10 mouse cellular contexts compared by ENCODE assay signal in the genomic region with DNA sequence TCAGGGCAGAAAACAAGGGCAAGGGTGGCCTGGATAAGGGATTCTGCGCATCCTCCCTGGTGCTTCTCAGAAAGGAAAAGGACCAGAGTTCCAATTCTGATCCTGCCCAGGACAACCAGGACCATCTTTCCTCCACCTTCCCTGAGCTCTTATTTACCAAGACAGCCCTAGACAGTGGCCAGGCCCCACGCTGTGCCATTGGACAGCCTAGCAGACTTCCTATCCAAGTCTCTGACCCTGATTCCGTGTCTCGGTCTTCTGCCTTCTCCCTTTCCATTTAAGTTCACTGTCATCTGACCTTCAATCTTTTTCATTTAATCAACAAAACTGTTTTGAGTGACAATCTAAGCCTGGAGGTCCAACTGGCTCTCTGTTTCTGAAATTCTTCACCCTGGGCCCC. TPM values are rescaled to one million over a fixed set of nuclear protein-coding genes. Genes with fewer than 3 reads are reported as not detected.
A peak's percentile ranks its signal among the peaks of the same experiment; 100 is the strongest.
DNase-seq lines count a peak whose midpoint lies in the region; ATAC-seq lines count a peak whose summit lies in the region.
"Had no signal": no experiment of that assay in that cellular context is flagged by ENCODE, and none has a peak within 500 bp of the region (broad histone marks: within the 10 kb centered on the region; RNA-seq: fewer than 3 reads in every experiment).

No protein-coding gene starts in this region.

- H3K36me3 ChIP-seq in heart, embryonic 12.5 days, result peaks cover 11% of the 10 kb centered on the region
- H3K36me3 ChIP-seq in neural tube, embryonic 12.5 days, result peaks cover 18% of the 10 kb centered on the region
- H3K36me3 ChIP-seq in limb, embryonic 13.5 days, result peaks cover 56% of the 10 kb centered on the region

- 74% methylated on average over 4 of the region's 4 CpGs for WGBS in heart, embryonic 12.5 days
- 90% methylated on average over 4 of the region's 4 CpGs for WGBS in neural tube, embryonic 12.5 days
- 86% methylated on average over 4 of the region's 4 CpGs for WGBS in limb, embryonic 13.5 days

- no peak overlapping the region for H3K27ac ChIP-seq in heart, embryonic 12.5 days (ENCODE audit: poor library complexity, severe bottlenecking)
- H3K27ac ChIP-seq in neural tube, embryonic 12.5 days, result no peak overlapping the region
- H3K27ac ChIP-seq in limb, embryonic 13.5 days, result peak overlapping the region; percentile 72; the same call in 1 of the 2 replicates

- H3K4me1 ChIP-seq in heart, embryonic 12.5 days (replicated peaks), result peaks cover 51% of the 10 kb centered on the region
- peaks cover 42% of the 10 kb centered on the region for H3K4me1 ChIP-seq in neural tube, embryonic 12.5 days
- peaks cover 52% of the 10 kb centered on the region for H3K4me1 ChIP-seq in limb, embryonic 13.5 days

- no peaks in the 10 kb centered on the region for H3K9me3 ChIP-seq in heart, embryonic 12.5 days (replicated peaks)
- H3K9me3 ChIP-seq in neural tube, embryonic 12.5 days, result no peaks in the 10 kb centered on the region
- no peaks in the 10 kb centered on the region for H3K9me3 ChIP-seq in limb, embryonic 13.5 days

- no peak overlapping the region for H3K4me2 ChIP-seq in heart, embryonic 12.5 days
- peak overlapping the region; percentile 44 for H3K4me2 ChIP-seq in neural tube, embryonic 12.5 days (replicated peaks)
- peak overlapping the region; percentile 59 for H3K4me2 ChIP-seq in limb, embryonic 13.5 days (replicated peaks)

- no peak overlapping the region for H3K4me3 ChIP-seq in heart, embryonic 12.5 days
- H3K4me3 ChIP-seq in neural tube, embryonic 12.5 days, result no peak overlapping the region
- no peak overlapping the region for H3K4me3 ChIP-seq in limb, embryonic 13.5 days

- DNase-seq in heart, adult 11 months, result no peak
- no peak for DNase-seq in neural tube, embryonic 10.5 days (ENCODE audit: extremely low spot score, low spot score)
- DNase-seq in urinary bladder, postnatal 14 days (ENCODE audit: low spot score), result no peak
- DNase-seq in layer of hippocampus, postnatal 36 days, result no peak
- no peak for DNase-seq in B cell, adult 2 months
- DNase-seq: thymus, postnatal 25 days had no signal

- no peak for ATAC-seq in heart, embryonic 12.5 days (ENCODE audit: insufficient number of reproducible peaks, low FRiP score)
- no peak for ATAC-seq in neural tube, embryonic 12.5 days (ENCODE audit: low FRiP score, low read depth)
- no peak for ATAC-seq in limb, embryonic 13.5 days (ENCODE audit: low FRiP score, low read depth)

- H3K9ac ChIP-seq in heart, embryonic 12.5 days, result 0 out of 2 replicates have a peak overlapping the region, but pooled peaks have one; percentile 2
- no peak overlapping the region for H3K9ac ChIP-seq in neural tube, embryonic 12.5 days
- no peak overlapping the region for H3K9ac ChIP-seq in limb, embryonic 13.5 days

- H3K27me3 ChIP-seq in heart, embryonic 12.5 days (replicated peaks), result no peaks in the 10 kb centered on the region
- no peaks in the 10 kb centered on the region for H3K27me3 ChIP-seq in neural tube, embryonic 12.5 days (replicated peaks)
- H3K27me3 ChIP-seq in limb, embryonic 13.5 days, result no peaks in the 10 kb centered on the region

RNA-seq across cellular contexts. Expression of gene C1qtnf5, which starts 0.4 kb away (rescaled TPM):
- polyA plus RNA-seq in heart, embryonic 12.5 days (2016; fragmentation: Nextera tagmentation; extraction: Ambion mirVana), result 0.67 and 1.1 TPM in 2 replicates
- polyA plus RNA-seq in neural tube, embryonic 12.5 days (2016; fragmentation: Nextera tagmentation; extraction: Ambion mirVana), result 0.43 and 0.74 TPM in 2 replicates
- 2.6 and 3.4 TPM in 2 replicates for polyA plus RNA-seq in limb, embryonic 13.5 days (2015; fragmentation: Nextera tagmentation; extraction: Ambion mirVana)
- total RNA-seq in layer of hippocampus, postnatal 36 days (2021), result 10 to 100 TPM; 17.0 to 17.6 TPM

RNA-seq across cellular contexts. Expression of gene Mfrp, which starts 5.1 kb away (rescaled TPM):
- polyA plus RNA-seq in heart, embryonic 12.5 days (2016; fragmentation: Nextera tagmentation; extraction: Ambion mirVana), result not detected in 2 replicates
- polyA plus RNA-seq in neural tube, embryonic 12.5 days (2016; fragmentation: Nextera tagmentation; extraction: Ambion mirVana), result 0.18 TPM in 1 of 2 replicates, not detected in the other
- 0.13 and 0.17 TPM in 2 replicates for polyA plus RNA-seq in limb, embryonic 13.5 days (2015; fragmentation: Nextera tagmentation; extraction: Ambion mirVana)
- total RNA-seq in layer of hippocampus, postnatal 36 days (2021), result 1 to 10 TPM in 1 of 2 experiments, under 1 TPM in 1; 0.17 to 2.5 TPM

RNA-seq across cellular contexts. Expression of gene Gm49380, which starts 6.7 kb away (rescaled TPM):
- 0.20 TPM in 1 of 2 replicates, not detected in the other for polyA plus RNA-seq in heart, embryonic 12.5 days (2016; fragmentation: Nextera tagmentation; extraction: Ambion mirVana)
- 0.18 and 0.51 TPM in 2 replicates for polyA plus RNA-seq in neural tube, embryonic 12.5 days (2016; fragmentation: Nextera tagmentation; extraction: Ambion mirVana)
- polyA plus RNA-seq in limb, embryonic 13.5 days (2015; fragmentation: Nextera tagmentation; extraction: Ambion mirVana), result 0.09 and 0.10 TPM in 2 replicates
- under 1 TPM; 0.35 to 0.61 TPM for total RNA-seq in layer of hippocampus, postnatal 36 days (2021)
- total RNA-seq: left cerebral cortex, postnatal 10 days had no signal

RNA-seq across cellular contexts. Expression of gene Rnf26, which starts 6.7 kb away (rescaled TPM):
- 48.4 and 51.3 TPM in 2 replicates for polyA plus RNA-seq in heart, embryonic 12.5 days (2016; fragmentation: Nextera tagmentation; extraction: Ambion mirVana)
- polyA plus RNA-seq in neural tube, embryonic 12.5 days (2016; fragmentation: Nextera tagmentation; extraction: Ambion mirVana), result 57.4 and 59.2 TPM in 2 replicates
- 79.6 and 84.1 TPM in 2 replicates for polyA plus RNA-seq in limb, embryonic 13.5 days (2015; fragmentation: Nextera tagmentation; extraction: Ambion mirVana)
- total RNA-seq in layer of hippocampus, postnatal 36 days (2021), result 10 to 100 TPM; 28.4 to 28.6 TPM

RNA-seq across cellular contexts. Expression of gene Mcam, which starts 27.7 kb away (rescaled TPM):
- 129 and 130 TPM in 2 replicates for polyA plus RNA-seq in heart, embryonic 12.5 days (2016; fragmentation: Nextera tagmentation; extraction: Ambion mirVana)
- polyA plus RNA-seq in neural tube, embryonic 12.5 days (2016; fragmentation: Nextera tagmentation; extraction: Ambion mirVana), result 19.2 and 19.4 TPM in 2 replicates
- polyA plus RNA-seq in limb, embryonic 13.5 days (2015; fragmentation: Nextera tagmentation; extraction: Ambion mirVana), result 29.6 and 30.4 TPM in 2 replicates
- 10 to 100 TPM; 15.6 to 18.8 TPM for total RNA-seq in layer of hippocampus, postnatal 36 days (2021)
